Mouse (Mus musculus) small intestine, adult 2 months (tissue): ENCODE measurements around the gene Myl7.

ENCODE experiments used
- CTCF ChIP-seq: fragments of 200-500 bp; IDR thresholded peaks from 2 replicates; pipeline ENCODE4 v1.5.1; 2012; ENCODE audit warnings: low read depth, mild to moderate bottlenecking, control low read depth, inconsistent platforms, low read length, moderate library complexity, mixed read lengths; ENCODE audit not compliant: insufficient replicate concordance, insufficient read length; ENCODE audit errors: extremely low read depth
- POLR2A ChIP-seq: fragments of 200-500 bp; IDR thresholded peaks from 2 replicates; pipeline ENCODE4 v1.6.1; 2012; ENCODE audit warnings: low read depth, mild to moderate bottlenecking, control low read depth, inconsistent platforms, low read length, moderate library complexity

DNA sequence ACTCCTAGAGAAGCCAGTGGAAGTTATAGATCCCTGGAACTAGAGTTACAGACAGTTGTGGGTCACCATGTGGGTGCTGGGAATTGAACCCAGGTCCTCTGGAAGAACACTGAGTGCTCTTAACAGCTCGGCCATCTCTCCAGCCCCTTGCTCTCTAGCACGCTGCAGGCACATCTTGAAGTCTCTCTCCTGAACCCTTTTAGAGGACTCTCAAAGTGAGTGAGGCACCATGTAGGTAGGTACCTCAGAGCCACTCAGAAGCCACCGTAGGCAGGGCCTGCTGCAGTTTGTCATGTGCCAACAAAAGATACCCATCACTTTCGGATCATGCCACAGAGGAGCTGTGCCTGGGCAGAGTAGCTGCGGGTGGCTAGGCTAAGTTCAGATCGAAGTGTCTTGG is 6.3 kb upstream of the Myl7 start:
- TF ChIP-seq CTCF (no peak), POLR2A (no peak)
